Mouse (Mus musculus) gastrocnemius, postnatal 10 days (tissue): ENCODE data around the gene Prkca. TPM values are rescaled to one million over a fixed set of nuclear protein-coding genes. Genes with fewer than 3 reads are reported as not detected.

Experiments used
- DNase-seq: peaks from one replicate; pipeline ENCODE4 v3.0.0; 2021; ENCODE audit warnings: mixed read lengths
- total RNA-seq, 2 experiments: library from RNA; stranded (reverse); gene quantifications; 2 replicates each; pipeline ENCODE4 v1.2.3; 2021

Prkca gene
- total RNA-seq, 2 experiments from 2014 or later = 47.6 to 51.0 TPM

DNA sequence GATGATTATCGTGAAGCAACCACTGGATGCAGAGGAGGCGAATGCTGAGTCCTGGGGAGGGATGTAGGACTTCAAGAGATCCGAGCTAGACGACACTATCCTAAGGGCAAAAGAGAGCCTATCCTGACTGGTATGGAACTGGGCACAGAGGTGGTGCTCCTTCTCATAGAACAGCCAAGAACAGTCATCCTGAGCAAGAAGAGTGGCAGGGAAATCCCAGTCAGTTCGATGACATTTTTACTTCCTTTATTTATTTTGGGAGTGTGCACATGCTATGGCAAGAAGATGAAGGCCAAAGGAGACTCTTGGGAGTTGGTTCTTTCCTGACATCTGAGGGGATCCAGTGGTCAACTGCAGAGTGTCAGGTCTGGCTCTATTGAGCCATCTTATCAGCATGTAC, 186.7 kb downstream of the Prkca start:
- no peak for DNase-seq

DNA sequence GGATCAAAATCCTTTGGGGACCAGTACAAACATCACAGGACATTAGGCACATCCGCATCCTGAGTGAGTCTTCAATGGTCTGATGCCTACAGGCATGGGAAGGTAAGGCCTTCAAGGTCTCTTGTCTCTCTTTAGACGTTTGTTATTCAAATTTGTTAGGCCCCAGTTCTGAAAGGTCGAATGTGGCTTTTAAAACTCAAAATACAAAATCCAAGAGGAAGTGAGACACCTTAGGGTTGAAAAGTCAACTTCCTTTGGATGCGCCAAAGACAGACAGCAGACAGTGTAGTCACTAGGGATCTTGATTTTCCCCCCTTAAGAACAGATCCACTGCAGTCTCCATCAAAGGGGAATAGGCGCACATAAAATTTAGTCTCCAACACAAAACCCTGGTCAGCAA, 187.6 kb downstream of the Prkca start:
- no peak for DNase-seq

DNA sequence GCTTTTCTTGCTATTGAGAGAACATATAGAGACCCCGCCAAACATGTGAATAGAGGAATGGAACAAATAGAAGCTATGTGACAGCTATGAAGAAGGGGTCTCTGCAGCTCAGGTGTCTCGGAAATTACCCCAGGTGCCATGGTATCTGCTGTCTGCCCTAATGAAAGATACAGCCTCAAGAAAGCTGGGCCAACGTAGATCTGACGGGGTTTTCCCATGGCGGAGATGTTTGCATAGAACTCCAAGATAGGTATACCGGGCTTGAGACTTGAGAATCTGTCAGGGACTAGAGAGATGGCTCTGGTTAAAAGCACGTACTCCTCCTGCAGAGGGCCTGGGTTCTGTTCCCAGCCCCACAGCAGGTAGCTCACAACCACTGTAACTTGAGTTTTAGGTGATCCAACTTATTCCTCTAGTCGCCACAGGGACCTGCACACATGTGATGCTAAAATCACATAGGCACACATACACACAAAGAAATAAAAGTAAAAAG, 188.6 kb downstream of the Prkca start:
- no peak for DNase-seq

- no peak for DNase-seq
Measured at GRCm38 (mm10) chr11:108153997-108154841, 189.5 kb downstream of the Prkca start.

GRCm38 (mm10) chr11:108152591-108152990, 191.1 kb downstream of the Prkca start:
- no peak for DNase-seq

GRCm38 (mm10) chr11:108150410-108150809, 193.3 kb downstream of the Prkca start:
- DNase-seq = peak; percentile 63

DNA sequence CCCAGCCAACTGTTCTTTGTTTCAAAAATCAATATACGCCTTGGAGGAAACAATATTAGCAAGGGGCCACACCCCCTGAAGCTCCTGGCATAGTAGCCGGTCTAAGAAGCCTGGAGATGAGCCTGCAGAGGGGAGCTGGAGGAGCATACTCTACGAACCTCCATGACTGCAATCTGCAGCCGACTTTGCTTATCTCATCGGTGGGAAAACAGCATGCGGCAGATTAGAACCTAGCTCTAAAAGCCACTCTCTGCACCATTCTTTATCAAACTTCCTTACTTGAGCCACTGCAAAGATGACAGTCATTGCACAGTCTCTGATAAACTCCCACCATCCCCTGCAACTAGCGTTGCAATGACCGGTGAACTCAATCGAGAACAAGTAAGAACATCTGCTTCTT, 194.5 kb downstream of the Prkca start:
- DNase-seq = no peak

GRCm38 (mm10) chr11:108148491-108148890, 195.2 kb downstream of the Prkca start:
- DNase-seq = no peak

GRCm38 (mm10) chr11:108145752-108146496, 197.8 kb downstream of the Prkca start:
- DNase-seq = no peak

GRCm38 (mm10) chr11:108145128-108145527, 198.6 kb downstream of the Prkca start:
- DNase-seq = no peak

DNA sequence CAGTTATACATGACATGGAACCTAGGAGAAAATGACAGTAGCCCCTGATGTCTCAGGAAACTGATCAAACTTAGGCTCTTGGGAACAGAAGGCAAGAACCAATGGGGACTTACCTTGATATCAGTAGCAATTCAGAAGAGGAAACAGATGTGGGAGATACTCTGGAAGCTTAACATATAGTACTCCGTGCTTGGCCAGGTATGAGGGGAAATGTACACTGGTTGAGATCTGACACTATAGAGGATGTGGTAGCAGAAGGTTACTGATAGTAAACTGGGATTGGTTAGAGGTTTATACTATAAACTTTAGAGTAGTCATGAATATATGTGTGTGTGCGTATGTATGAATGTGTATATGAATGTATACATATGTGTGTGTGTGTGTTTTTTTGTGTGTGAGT, 200.0 kb downstream of the Prkca start:
- no peak for DNase-seq

DNA sequence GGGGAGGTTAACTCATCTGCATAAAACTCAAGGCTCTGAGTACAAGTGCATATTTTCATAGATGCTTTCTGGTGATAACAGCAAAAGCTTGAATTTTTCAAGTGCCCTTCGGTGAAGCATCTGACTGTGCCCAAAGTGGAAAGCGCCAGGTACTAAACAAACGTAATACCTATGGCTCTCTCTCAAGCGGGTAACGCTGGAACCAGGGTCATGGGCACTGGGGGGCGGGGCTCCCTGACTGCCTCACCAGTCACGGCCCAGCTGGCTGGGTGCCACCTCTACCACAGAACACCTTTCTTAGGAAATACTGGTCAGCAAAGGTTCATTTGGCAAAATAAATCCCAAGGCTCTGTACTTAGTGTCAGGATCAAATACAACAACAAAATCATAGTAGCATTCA, 203.7 kb downstream of the Prkca start:
- peak; percentile 23 for DNase-seq

DNA sequence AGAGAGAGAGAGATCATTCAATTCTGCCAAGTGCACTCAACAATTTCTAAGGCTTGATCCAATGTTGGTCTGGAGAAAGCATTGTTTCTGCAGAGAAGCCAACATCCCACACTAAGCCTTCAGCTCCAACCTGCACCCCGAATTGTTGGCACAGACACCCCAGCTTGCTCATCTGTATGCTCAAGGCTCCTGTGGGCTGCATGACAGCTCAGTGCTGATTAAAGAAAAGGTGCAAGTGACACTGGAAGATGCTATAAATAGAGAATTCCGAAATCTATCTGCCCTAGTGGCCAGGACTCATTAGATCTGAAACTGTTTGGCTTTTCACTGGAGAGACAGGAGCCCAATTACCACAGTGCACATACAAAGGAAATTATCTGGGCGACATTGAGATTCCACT, 207.4 kb downstream of the Prkca start:
- DNase-seq = no peak

DNA sequence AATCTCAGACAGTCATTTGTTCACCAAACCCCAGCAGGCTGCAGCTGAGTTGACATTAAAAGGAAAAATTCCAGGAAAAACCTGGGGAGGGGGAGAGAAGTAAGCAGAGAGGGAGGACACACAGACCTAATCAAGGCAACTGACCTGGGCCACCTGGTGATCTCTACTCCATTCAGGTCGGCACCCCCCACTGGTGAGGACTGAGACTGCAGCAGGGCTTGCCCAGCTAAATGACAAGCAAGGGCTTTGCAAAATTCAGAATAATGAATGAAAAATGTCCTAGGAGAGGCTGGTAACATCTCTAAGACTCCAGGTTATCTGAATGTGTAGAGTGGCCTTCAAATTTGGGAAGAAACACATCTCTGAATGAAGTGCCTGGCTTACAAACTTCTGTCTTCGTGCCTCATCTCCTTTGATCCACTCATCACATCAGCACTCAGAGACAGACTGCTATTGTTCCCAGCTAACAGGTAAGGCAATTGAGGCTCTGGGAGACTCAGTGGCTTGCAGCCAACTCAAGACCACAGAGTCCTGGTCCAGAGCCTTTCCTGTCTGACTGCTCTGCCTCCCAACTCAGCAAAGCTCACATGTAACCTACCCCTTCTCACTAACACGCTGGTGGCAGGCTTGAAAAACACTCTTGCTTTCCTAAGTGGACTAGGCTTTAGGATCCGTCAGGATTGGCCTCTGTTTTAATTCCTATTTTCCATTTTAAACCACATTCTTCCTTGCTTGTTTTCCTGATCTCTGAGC, 208.1 kb downstream of the Prkca start:
- DNase-seq = no peak

GRCm38 (mm10) chr11:108128593-108128992, 215.1 kb downstream of the Prkca start:
- DNase-seq = peak; percentile 63

GRCm38 (mm10) chr11:108127908-108128307, 215.8 kb downstream of the Prkca start:
- DNase-seq = no peak

DNA sequence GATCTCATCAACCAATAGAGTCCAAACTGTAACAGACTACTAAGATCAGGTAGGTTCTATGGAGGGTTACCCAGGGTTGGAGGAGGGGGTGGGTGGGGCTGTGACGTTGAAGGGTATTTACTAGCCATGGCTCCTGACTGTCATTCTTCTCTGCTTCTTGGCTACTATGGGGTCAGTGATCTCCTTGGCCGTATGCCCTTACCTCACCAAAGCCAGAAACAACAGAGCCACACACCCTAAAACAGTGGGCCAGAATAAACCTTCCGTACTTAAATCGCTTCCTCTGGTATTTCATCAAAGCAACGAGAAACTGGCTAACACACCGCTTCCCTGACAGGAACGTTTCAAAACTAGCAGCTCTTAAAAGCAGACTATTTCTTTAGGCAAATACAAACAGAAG, 221.2 kb downstream of the Prkca start:
- DNase-seq = no peak

DNA sequence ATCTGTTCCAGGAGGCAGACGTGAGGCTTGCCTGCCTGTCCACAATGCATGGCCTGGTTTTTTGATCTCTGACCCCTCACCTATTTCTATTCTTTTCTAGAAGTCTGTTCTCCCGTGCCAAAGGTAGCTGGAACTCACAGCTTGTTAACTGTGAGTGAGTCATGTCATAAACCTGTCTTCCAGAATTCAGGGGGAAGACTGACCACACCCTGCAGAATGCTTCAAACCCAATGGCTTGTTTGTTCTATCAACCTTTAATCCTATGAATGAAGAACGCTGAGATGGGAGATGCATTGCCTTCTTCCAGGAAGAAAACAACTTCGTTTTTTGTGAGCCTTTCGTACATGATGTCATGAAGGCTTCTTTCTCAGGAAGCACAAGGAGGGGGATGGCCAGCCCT, 223.0 kb downstream of the Prkca start:
- DNase-seq = no peak

DNA sequence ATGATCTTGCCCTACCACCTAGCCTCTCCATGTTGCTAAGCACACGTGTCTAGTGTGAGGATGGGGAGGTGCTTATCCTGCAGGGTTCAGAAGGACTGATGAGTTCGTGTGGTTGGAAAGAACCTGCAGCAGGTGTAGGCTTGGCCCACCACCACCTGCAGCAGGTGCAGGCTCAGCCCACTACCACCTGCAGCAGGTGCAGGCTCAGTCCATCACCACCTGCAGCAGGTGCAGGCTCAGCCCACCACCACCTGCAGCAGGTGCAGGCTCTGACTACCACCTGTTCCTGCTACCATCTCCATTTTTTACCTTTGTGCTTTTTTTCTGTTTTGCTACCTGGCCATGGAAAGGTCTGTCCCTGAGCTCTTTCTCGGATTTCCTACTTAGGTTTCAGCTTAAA, 223.9 kb downstream of the Prkca start:
- DNase-seq = no peak

- DNase-seq = no peak
Measured at GRCm38 (mm10) chr11:108118814-108119213, 224.9 kb downstream of the Prkca start.

DNA sequence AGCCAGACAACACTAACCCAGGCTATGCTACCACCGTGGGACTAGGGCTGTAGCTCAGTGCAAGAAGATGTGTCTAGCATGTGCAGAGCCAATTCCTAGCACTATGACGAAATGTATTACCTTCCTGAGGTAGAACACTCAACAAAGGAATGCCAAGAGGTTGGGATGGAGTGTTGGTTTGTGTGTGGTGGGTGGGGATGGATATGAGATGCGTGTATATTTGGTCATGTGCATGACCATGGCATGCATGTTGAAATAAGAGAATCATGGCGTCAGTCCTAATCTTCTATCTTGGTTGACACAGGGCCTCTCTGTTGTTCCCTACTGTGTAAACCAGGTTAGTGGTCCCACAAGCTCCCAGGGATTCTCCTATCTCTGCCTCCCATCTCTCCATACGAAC, 225.5 kb downstream of the Prkca start:
- DNase-seq = no peak

- DNase-seq = no peak
Measured at GRCm38 (mm10) chr11:108117360-108118050, 226.2 kb downstream of the Prkca start.
